In genomic region chr7:141194409-141194808, GRCm38 (mm10) we compare ENCODE assay signal across 8 mouse cellular contexts. TPM values are rescaled to one million over a fixed set of nuclear protein-coding genes. Genes with fewer than 3 reads are reported as not detected.
DNase-seq lines count a peak whose midpoint lies in the region; ATAC-seq and TF ChIP-seq lines count a peak whose summit lies in the region.

No protein-coding gene starts in this region.

- H3K27me3 ChIP-seq in heart, embryonic 13.5 days (replicated peaks) = no peaks in the 10 kb centered on the region
- H3K27me3 ChIP-seq in forebrain, postnatal 0 days (ENCODE audit: insufficient read depth, low read length) = no peaks in the 10 kb centered on the region

- intact Hi-C loops in heart, postnatal 14 days (cut with DNase I) = no loop called here

- no peak for TF ChIP-seq CTCF in forebrain, postnatal 0 days (IDR thresholded peaks at IDR 0.05; ENCODE audit: low read depth)

- peaks cover 31% of the 10 kb centered on the region for H3K36me3 ChIP-seq in heart, embryonic 13.5 days
- H3K36me3 ChIP-seq in ES-E14 (ENCODE audit: control insufficient read depth, insufficient read depth, low read length, poor library complexity, severe bottlenecking) (peaks cover 28% of the 10 kb centered on the region), macrophage (ENCODE audit: inconsistent target) (peaks cover 18% of the 10 kb centered on the region)
- peaks cover 29% of the 10 kb centered on the region for H3K36me3 ChIP-seq in forebrain, postnatal 0 days (ENCODE audit: insufficient read depth)

- H3K4me3 ChIP-seq in heart, embryonic 13.5 days = peak overlapping the region; percentile 86
- H3K4me3 ChIP-seq in ES-E14 (ENCODE audit: insufficient read depth in 1 of 2, low read depth in 1 of 2, low read length in 2 of 2, poor library complexity in 1 of 2, severe bottlenecking in 1 of 2) (peak overlapping the region; percentile 82 to 100), macrophage (ENCODE audit: inconsistent target) (peak overlapping the region; percentile 78)
- peak overlapping the region; percentile 97 for H3K4me3 ChIP-seq in forebrain, postnatal 0 days (ENCODE audit: low read depth, low read length)

- in situ Hi-C loops in ES-E14 (cut with MboI; ENCODE audit: low sequenced_read_pairs in 2 of 2, unreplicated experiment in 2 of 2) = no loop called here

- H3K4me1 ChIP-seq in heart, embryonic 13.5 days = peaks cover 29% of the 10 kb centered on the region
- peaks cover 0 to 17% of the 10 kb centered on the region in 2 experiments; a peak in 1 of 4 replicates for H3K4me1 ChIP-seq in ES-E14 (ENCODE audit: control insufficient read depth in 2 of 2, insufficient read depth in 2 of 2, low read length in 2 of 2, poor library complexity in 1 of 2)
- H3K4me1 ChIP-seq in forebrain, postnatal 0 days (ENCODE audit: insufficient read depth) = peaks cover 12% of the 10 kb centered on the region

- H3K9me3 ChIP-seq in heart, embryonic 13.5 days = no peaks in the 10 kb centered on the region
- no peaks in the 10 kb centered on the region for H3K9me3 ChIP-seq in ES-E14 (ENCODE audit: control insufficient read depth, insufficient read depth, low read depth, low read length)
- H3K9me3 ChIP-seq in forebrain, postnatal 0 days (ENCODE audit: low read length) = no peaks in the 10 kb centered on the region

- peak overlapping the region; percentile 93 for H3K4me2 ChIP-seq in heart, embryonic 13.5 days
- peak overlapping the region; percentile 99 for H3K4me2 ChIP-seq in forebrain, postnatal 0 days (ENCODE audit: low read depth)

- no peak for DNase-seq in heart, postnatal 14 days
- DNase-seq in ES-E14 (ENCODE audit: low read depth, low spot score) = no peak
- DNase-seq in forebrain, postnatal 0 days = no peak
- no peak for DNase-seq in right cerebral cortex, adult 18-20 months
- no peak for DNase-seq in yolk sac, embryonic 10.5 days (ENCODE audit: low spot score)

- H3K9ac ChIP-seq in heart, embryonic 13.5 days = peak overlapping the region; percentile 72
- peak overlapping the region; percentile 76; the same call in 1 of the 2 replicates for H3K9ac ChIP-seq in ES-E14 (ENCODE audit: insufficient read depth, low read depth, low read length, poor library complexity, severe bottlenecking)
- peak overlapping the region; percentile 94 for H3K9ac ChIP-seq in forebrain, postnatal 0 days

- ATAC-seq in heart, embryonic 13.5 days (ENCODE audit: extremely low read depth, insufficient number of reproducible peaks, low FRiP score, low TSS enrichment) = no peak
- no peak for ATAC-seq in forebrain, postnatal 0 days
- no peak for ATAC-seq in erythroid progenitor cell, adult 5-6 weeks (replicated peaks; ENCODE audit: low FRiP score, poor library complexity, severe bottlenecking)

- peak overlapping the region; percentile 60 for H3K27ac ChIP-seq in heart, embryonic 13.5 days (replicated peaks)
- H3K27ac ChIP-seq in ES-E14 (ENCODE audit: insufficient read depth, low read depth, low read length, poor library complexity, severe bottlenecking) (no peak overlapping the region), macrophage (peak overlapping the region; percentile 45)
- peak overlapping the region; percentile 79 for H3K27ac ChIP-seq in forebrain, postnatal 0 days (ENCODE audit: low read depth, low read length)

- under 1% methylated on average over 23 of the region's 23 CpGs for WGBS in heart, embryonic 13.5 days
- WGBS in forebrain, postnatal 0 days = under 1% methylated on average over 23 of the region's 23 CpGs
- WGBS in macrophage (ENCODE audit: missing documents) = under 1% methylated on average over 23 of the region's 23 CpGs

- peaks cover 14% of the 10 kb centered on the region for H3K79me2 ChIP-seq in macrophage (ENCODE audit: inconsistent target)

TF ChIP-seq in ES-E14, 5 proteins besides CTCF, POLR2A, EP300 and RAD21:
- TF ChIP-seq CHD2 (IDR thresholded peaks at IDR 0.05; ENCODE audit: low read depth, low read length) (no peak), ZC3H11A (IDR thresholded peaks at IDR 0.05; ENCODE audit: borderline replicate concordance, low read depth, low read length) (no peak), MAFK (IDR thresholded peaks at IDR 0.05; ENCODE audit: insufficient read depth, low read depth, low read length) (no peak), ZNF384 (IDR thresholded peaks at IDR 0.05; ENCODE audit: low read depth, low read length) (no peak), HCFC1 (IDR thresholded peaks at IDR 0.05; ENCODE audit: borderline replicate concordance, insufficient read depth, low read length) (no peak)

RNA-seq across cellular contexts. Expression of gene Lrrc56, which starts 0.5 kb away (rescaled TPM):
- polyA plus RNA-seq in heart, embryonic 13.5 days (2015; fragmentation: Nextera tagmentation; extraction: Ambion mirVana) = 3.1 and 3.3 TPM in 2 replicates
- total RNA-seq in heart, postnatal 14 days (2021) = 1 to 10 TPM; 2.6 to 3.6 TPM
- total RNA-seq in ES-E14 (2012; rRNA removed) = 3.3 and 3.9 TPM in 2 replicates
- 11.1 and 11.7 TPM in 2 replicates for total RNA-seq in forebrain, postnatal 0 days (2014; rRNA removed)
- 10.2 and 10.7 TPM in 2 replicates for polyA plus RNA-seq in forebrain, postnatal 0 days (2015; fragmentation: Nextera tagmentation; extraction: Ambion mirVana)
- total RNA-seq in macrophage (2018; cell fraction: chromatin; rRNA removed) = 10 to 100 TPM in 10 of 26 experiments, 1 to 10 TPM in 16; 1.0 to 16.7 (median 8.6) TPM
- 1 to 10 TPM; 1.8 to 4.6 (median 2.9) TPM for total RNA-seq in macrophage (2018; cell fraction: cytosol; rRNA removed)
- 10 to 100 TPM in 5 of 26 experiments, 1 to 10 TPM in 21; 1.3 to 13.9 (median 6.0) TPM for total RNA-seq in macrophage (2018; cell fraction: nucleus; rRNA removed)
- 1.2 to 3.9 TPM (median 2.3 TPM) in 3 replicates for polyA plus RNA-seq in macrophage (2018)
- 8.3 and 8.8 TPM in 2 replicates for total RNA-seq in erythroid progenitor cell, adult 5-6 weeks (2015; ENCODE audit: low replicate concordance)
- 3.6 and 5.8 TPM in 2 replicates for total RNA-seq in erythroid progenitor cell, adult 5-6 weeks (2017; ENCODE audit: low replicate concordance)

RNA-seq across cellular contexts. Expression of gene Hras, which starts 0.6 kb away (rescaled TPM):
- 67.5 and 90.7 TPM in 2 replicates for polyA plus RNA-seq in heart, embryonic 13.5 days (2015; fragmentation: Nextera tagmentation; extraction: Ambion mirVana)
- 100 to 1,000 TPM; 101 to 104 TPM for total RNA-seq in heart, postnatal 14 days (2021)
- 130 and 133 TPM in 2 replicates for total RNA-seq in ES-E14 (2012; rRNA removed)
- 103 and 149 TPM in 2 replicates for total RNA-seq in forebrain, postnatal 0 days (2014; rRNA removed)
- polyA plus RNA-seq in forebrain, postnatal 0 days (2015; fragmentation: Nextera tagmentation; extraction: Ambion mirVana) = 198 and 199 TPM in 2 replicates
- 10 to 100 TPM in 13 of 26 experiments, 1 to 10 TPM in 12, not detected in 1; 1.5 to 31.4 (median 10.9) TPM for total RNA-seq in macrophage (2018; cell fraction: chromatin; rRNA removed)
- total RNA-seq in macrophage (2018; cell fraction: cytosol; rRNA removed) = 10 to 100 TPM; 40.7 to 70.9 (median 56.1) TPM
- 10 to 100 TPM in 21 of 26 experiments, 1 to 10 TPM in 5; 6.3 to 34.2 (median 15.0) TPM for total RNA-seq in macrophage (2018; cell fraction: nucleus; rRNA removed)
- 31.1 to 73.7 TPM (median 35.0 TPM) in 3 replicates for polyA plus RNA-seq in macrophage (2018)
- 39.8 and 94.4 TPM in 2 replicates for total RNA-seq in erythroid progenitor cell, adult 5-6 weeks (2015; ENCODE audit: low replicate concordance)
- 40.5 and 47.2 TPM in 2 replicates for total RNA-seq in erythroid progenitor cell, adult 5-6 weeks (2017; ENCODE audit: low replicate concordance)

RNA-seq across cellular contexts. Expression of gene Lmntd2, which starts 19.5 kb away (rescaled TPM):
- polyA plus RNA-seq in heart, embryonic 13.5 days (2015; fragmentation: Nextera tagmentation; extraction: Ambion mirVana) = 0.56 and 0.72 TPM in 2 replicates
- not detected for total RNA-seq in heart, postnatal 14 days (2021)
- 4.0 and 6.4 TPM in 2 replicates for total RNA-seq in ES-E14 (2012; rRNA removed)
- total RNA-seq in forebrain, postnatal 0 days (2014; rRNA removed) = 0.62 TPM in 1 of 2 replicates, not detected in the other
- 0.15 and 0.33 TPM in 2 replicates for polyA plus RNA-seq in forebrain, postnatal 0 days (2015; fragmentation: Nextera tagmentation; extraction: Ambion mirVana)
- total RNA-seq in macrophage (2018; cell fraction: chromatin; rRNA removed) = under 1 TPM in 5 of 26 experiments, not detected in 21; 0.31 to 0.45 (median 0.41) TPM
- total RNA-seq in macrophage (2018; cell fraction: cytosol; rRNA removed) = not detected
- total RNA-seq in macrophage (2018; cell fraction: nucleus; rRNA removed) = under 1 TPM in 5 of 26 experiments, not detected in 21; 0.22 to 0.33 (median 0.26) TPM
- not detected in 3 replicates for polyA plus RNA-seq in macrophage (2018)
- 1.8 TPM in 1 of 2 replicates, not detected in the other for total RNA-seq in erythroid progenitor cell, adult 5-6 weeks (2015; ENCODE audit: low replicate concordance)
- total RNA-seq in erythroid progenitor cell, adult 5-6 weeks (2017; ENCODE audit: low replicate concordance) = 2.2 TPM in 1 of 2 replicates, not detected in the other

RNA-seq across cellular contexts. Expression of gene Rassf7, which starts 21.3 kb away (rescaled TPM):
- 15.1 and 15.3 TPM in 2 replicates for polyA plus RNA-seq in heart, embryonic 13.5 days (2015; fragmentation: Nextera tagmentation; extraction: Ambion mirVana)
- total RNA-seq in heart, postnatal 14 days (2021) = 1 to 10 TPM; 1.2 to 1.5 TPM
- 32.2 and 44.3 TPM in 2 replicates for total RNA-seq in ES-E14 (2012; rRNA removed)
- total RNA-seq in forebrain, postnatal 0 days (2014; rRNA removed) = 13.3 and 15.8 TPM in 2 replicates
- 15.6 and 19.1 TPM in 2 replicates for polyA plus RNA-seq in forebrain, postnatal 0 days (2015; fragmentation: Nextera tagmentation; extraction: Ambion mirVana)
- total RNA-seq in macrophage (2018; cell fraction: chromatin; rRNA removed) = 1 to 10 TPM in 13 of 26 experiments, under 1 TPM in 1, not detected in 12; 0.41 to 5.6 (median 2.0) TPM
- 1 to 10 TPM in 13 of 26 experiments, under 1 TPM in 13; 0.28 to 1.6 (median 1.0) TPM for total RNA-seq in macrophage (2018; cell fraction: cytosol; rRNA removed)
- total RNA-seq in macrophage (2018; cell fraction: nucleus; rRNA removed) = 1 to 10 TPM in 14 of 26 experiments, under 1 TPM in 4, not detected in 8; 0.30 to 2.6 (median 1.3) TPM
- 0.60 to 3.0 TPM (median 2.4 TPM) in 3 replicates for polyA plus RNA-seq in macrophage (2018)
- total RNA-seq in erythroid progenitor cell, adult 5-6 weeks (2015; ENCODE audit: low replicate concordance) = 33.1 and 33.9 TPM in 2 replicates
- total RNA-seq in erythroid progenitor cell, adult 5-6 weeks (2017; ENCODE audit: low replicate concordance) = 10.9 and 13.4 TPM in 2 replicates

RNA-seq across cellular contexts. Expression of gene Rnh1, which starts 21.8 kb away (rescaled TPM):
- 92.2 and 102 TPM in 2 replicates for polyA plus RNA-seq in heart, embryonic 13.5 days (2015; fragmentation: Nextera tagmentation; extraction: Ambion mirVana)
- 10 to 100 TPM; 60.8 to 70.2 TPM for total RNA-seq in heart, postnatal 14 days (2021)
- total RNA-seq in ES-E14 (2012; rRNA removed) = 61.9 and 70.3 TPM in 2 replicates
- total RNA-seq in forebrain, postnatal 0 days (2014; rRNA removed) = 41.6 and 41.9 TPM in 2 replicates
- 43.1 and 45.4 TPM in 2 replicates for polyA plus RNA-seq in forebrain, postnatal 0 days (2015; fragmentation: Nextera tagmentation; extraction: Ambion mirVana)
- total RNA-seq in macrophage (2018; cell fraction: chromatin; rRNA removed) = 100 to 1,000 TPM in 10 of 26 experiments, 10 to 100 TPM in 16; 45.4 to 179 (median 83.1) TPM
- total RNA-seq in macrophage (2018; cell fraction: cytosol; rRNA removed) = 100 to 1,000 TPM; 170 to 399 (median 266) TPM
- total RNA-seq in macrophage (2018; cell fraction: nucleus; rRNA removed) = 100 to 1,000 TPM in 25 of 26 experiments, 10 to 100 TPM in 1; 88.9 to 212 (median 143) TPM
- polyA plus RNA-seq in macrophage (2018) = 93.2 to 290 TPM (median 289 TPM) in 3 replicates
- 9.6 and 16.2 TPM in 2 replicates for total RNA-seq in erythroid progenitor cell, adult 5-6 weeks (2015; ENCODE audit: low replicate concordance)
- total RNA-seq in erythroid progenitor cell, adult 5-6 weeks (2017; ENCODE audit: low replicate concordance) = 3.7 and 20.5 TPM in 2 replicates
